Mouse (Mus musculus) liver, embryonic 12.5 days (tissue): ENCODE measurements around the gene Gm9040. TPM values are rescaled to one million over a fixed set of nuclear protein-coding genes. Genes with fewer than 3 reads are reported as not detected.
"Not testable (repeated sequence)": the region's sequence is repeated elsewhere in the genome, so short reads cannot be mapped to it uniquely, and the experiment has no call there.

Experiments
- ATAC-seq: fragments of 200-750 bp; cut with Nextera tagmentation; 2 replicates; pipeline ENCODE4 v1.8.0; 2017; ENCODE audit warnings: moderate number of reproducible peaks, mild to moderate bottlenecking, moderate library complexity
- H3K27ac ChIP-seq: fragments of 300-500 bp; sonication (generic); 2 replicates; pipeline ENCODE4 v1.5.1; 2016; ENCODE audit warnings: mild to moderate bottlenecking
- H3K27me3 ChIP-seq: fragments of 300-500 bp; sonication (generic); replicated peaks from 2 replicates; pipeline ENCODE4 v1.6.1; 2016; ENCODE audit warnings: mild to moderate bottlenecking, moderate library complexity
- H3K36me3 ChIP-seq: fragments of 300-500 bp; sonication (generic); 2 replicates; pipeline ENCODE4 v1.6.1; 2016; ENCODE audit warnings: mild to moderate bottlenecking, moderate library complexity
- H3K4me1 ChIP-seq: fragments of 300-500 bp; sonication (generic); 2 replicates; pipeline ENCODE4 v1.6.1; 2016
- H3K4me2 ChIP-seq: fragments of 300-500 bp; sonication (generic); 2 replicates; pipeline ENCODE4 v1.6.1; 2016; ENCODE audit warnings: mild to moderate bottlenecking, moderate library complexity
- H3K4me3 ChIP-seq: fragments of 300-500 bp; sonication (generic); 2 replicates; pipeline ENCODE4 v1.5.1; 2016; ENCODE audit warnings: mild to moderate bottlenecking, moderate library complexity
- H3K9ac ChIP-seq: fragments of 300-500 bp; sonication (generic); 2 replicates; pipeline ENCODE4 v1.6.1; 2016; ENCODE audit warnings: mild to moderate bottlenecking, moderate library complexity
- H3K9me3 ChIP-seq: fragments of 300-500 bp; sonication (generic); replicated peaks from 2 replicates; pipeline ENCODE4 v1.6.1; 2016; ENCODE audit warnings: mild to moderate bottlenecking, moderate library complexity
- WGBS: fragments of 180-500 bp; shearing (Covaris S2); methylation state at CpG from one replicate; pipeline ENCODE4 v1.1.7; 2016; ENCODE audit not compliant: insufficient replicate concordance; 5-methylcytosine and 5-hydroxymethylcytosine counted together
- polyA plus RNA-seq: library from polyadenylated mRNA; unstranded; fragments of >200 nt; fragmentation: Nextera tagmentation; extraction: Ambion mirVana; gene quantifications from 2 replicates; pipeline ENCODE4 v1.2.1, GENCODE M21; 2016

The Gm9040 gene
- polyA plus RNA-seq, 1 experiment from 2014 or later, result not detected

DNA sequence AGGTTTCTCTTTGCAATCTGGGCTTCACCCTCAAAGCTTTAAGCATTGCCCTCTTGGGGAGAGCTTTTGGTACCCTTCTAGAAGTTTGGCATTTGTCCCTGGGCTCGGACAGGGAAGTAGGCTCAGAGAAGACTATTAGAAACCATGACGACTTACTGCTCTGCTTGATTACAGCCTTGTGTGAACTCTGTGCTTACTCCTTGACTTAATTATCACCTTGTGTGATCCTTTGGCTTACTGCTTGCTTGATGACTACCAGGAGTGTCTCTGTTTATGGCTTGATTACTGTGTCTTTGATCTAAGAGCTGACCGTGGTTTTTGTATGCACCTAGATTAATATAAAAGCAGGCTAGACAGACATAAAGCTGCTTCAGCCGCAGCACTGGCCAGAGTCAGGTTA is 48.7 kb downstream of the Gm9040 start:
- not testable (repeated sequence) for H3K27ac ChIP-seq, H3K9ac ChIP-seq, H3K4me3 ChIP-seq, H3K36me3 ChIP-seq, H3K9me3 ChIP-seq, ATAC-seq, H3K27me3 ChIP-seq, H3K4me1 ChIP-seq, H3K4me2 ChIP-seq
- no CpG with 5 or more reads among the region's 4 CpGs for WGBS

Other genes starting within 250 kb of the Gm9040 start
- 17.9 and 19.6 TPM in 2 replicates for gene Mdm1, start 185.2 kb downstream of the Gm9040 start, polyA plus RNA-seq
- gene Il22, start 122.0 kb downstream of the Gm9040 start, polyA plus RNA-seq, result not detected in 2 replicates
- not detected in 2 replicates for gene Gm32717, start 86.2 kb downstream of the Gm9040 start, polyA plus RNA-seq
- gene Gm32802, start 68.3 kb downstream of the Gm9040 start, polyA plus RNA-seq, result not detected in 2 replicates
- not detected in 2 replicates for gene Iltifb, start 31.9 kb downstream of the Gm9040 start, polyA plus RNA-seq
- not detected in 2 replicates for gene Gm9044, start 5.4 kb upstream of the Gm9040 start, polyA plus RNA-seq
- 0.05 TPM in 1 of 2 replicates, not detected in the other for gene Gm9045, start 10.9 kb upstream of the Gm9040 start, polyA plus RNA-seq
- gene Gm9046, start 16.3 kb upstream of the Gm9040 start, polyA plus RNA-seq, result not detected in 2 replicates
- not detected in 2 replicates for gene Gm9048, start 21.7 kb upstream of the Gm9040 start, polyA plus RNA-seq
- 0.05 TPM in 1 of 2 replicates, not detected in the other for gene Gm9049, start 27.1 kb upstream of the Gm9040 start, polyA plus RNA-seq
- gene Ifng, start 114.1 kb upstream of the Gm9040 start, polyA plus RNA-seq, result not detected in 2 replicates